ENCODE assay signal across 8 mouse cellular contexts in the genomic region with DNA sequence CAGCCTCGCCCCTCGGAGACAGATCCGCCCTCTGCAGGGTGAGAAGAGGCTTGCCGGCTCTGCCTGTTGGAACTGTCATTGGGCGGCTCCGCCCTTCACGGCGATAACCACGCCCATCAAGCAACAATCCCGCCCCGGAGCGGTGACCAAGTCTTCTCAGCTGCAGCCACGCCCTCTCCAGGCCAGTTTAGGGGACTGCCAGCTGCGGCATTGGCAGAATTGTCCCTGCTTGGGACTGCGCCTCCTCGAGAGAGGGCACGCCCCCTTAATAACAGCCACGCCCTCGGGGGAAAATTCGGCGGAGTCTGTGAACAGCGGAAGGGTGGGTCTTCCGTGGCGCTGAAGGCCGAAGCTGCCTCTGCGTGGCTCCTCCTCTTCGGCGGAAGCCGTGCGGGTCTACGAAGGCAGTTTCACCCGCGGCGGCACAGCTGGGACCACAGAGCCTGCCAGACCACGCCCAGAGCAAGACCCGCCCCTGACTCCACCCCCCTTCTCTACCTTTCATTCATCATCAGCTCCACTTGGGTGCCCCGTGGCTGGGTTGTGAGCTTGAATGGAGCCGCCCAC. TPM values are rescaled to one million over a fixed set of nuclear protein-coding genes. Genes with fewer than 3 reads are reported as not detected.
A peak's percentile ranks its signal among the peaks of the same experiment; 100 is the strongest.
DNase-seq lines count a peak whose midpoint lies in the region; ATAC-seq and TF ChIP-seq lines count a peak whose summit lies in the region.

No protein-coding gene starts in this region.

- peak; percentile 88 for ATAC-seq in frontal cortex, adult (ENCODE audit: low TSS enrichment)
- peak; percentile 96 for ATAC-seq in lung, postnatal 0 days

- no peaks in the 10 kb centered on the region for H3K9me3 ChIP-seq in hindbrain, embryonic 10.5 days
- no peaks in the 10 kb centered on the region for H3K9me3 ChIP-seq in lung, postnatal 0 days (ENCODE audit: low read length)

- H3K4me2 ChIP-seq in lung, postnatal 0 days (replicated peaks; ENCODE audit: low read depth, low read length): peak overlapping the region; percentile 89

- H3K9ac ChIP-seq in lung, postnatal 0 days (replicated peaks; ENCODE audit: low read depth): no peak overlapping the region

- peaks cover 28% of the 10 kb centered on the region for H3K36me3 ChIP-seq in hindbrain, embryonic 10.5 days
- H3K36me3 ChIP-seq in lung, postnatal 0 days (ENCODE audit: insufficient read depth, low read length): no peaks in the 10 kb centered on the region

- peak overlapping the region; percentile 88 for H3K4me3 ChIP-seq in hindbrain, embryonic 10.5 days
- peak overlapping the region; percentile 76 for H3K4me3 ChIP-seq in lung, postnatal 0 days (ENCODE audit: low read depth, low read length)

- peak; percentile 51 for TF ChIP-seq EP300 in lung, postnatal 0 days (IDR thresholded peaks at IDR 0.05)

- peak; percentile 71 for TF ChIP-seq CTCF in lung, postnatal 0 days (IDR thresholded peaks at IDR 0.05)

- H3K27ac ChIP-seq in hindbrain, embryonic 10.5 days: peak overlapping the region; percentile 91
- H3K27ac ChIP-seq in lung, postnatal 0 days (ENCODE audit: low read length): peak overlapping the region; percentile 59

- H3K4me1 ChIP-seq in hindbrain, embryonic 10.5 days (replicated peaks): peaks cover 26% of the 10 kb centered on the region
- peaks cover 4% of the 10 kb centered on the region; the same call in 1 of the 2 replicates for H3K4me1 ChIP-seq in lung, postnatal 0 days (ENCODE audit: insufficient read depth, low read depth, low read length)

- DNase-seq in MN1 (ENCODE audit: low spot score): peak; percentile 100
- DNase-seq in cerebellum, adult 9-10 months: peak; percentile 98
- DNase-seq in hindbrain, embryonic 10.5 days (ENCODE audit: low spot score): peak; percentile 100
- DNase-seq in layer of hippocampus, adult 9-11 months: peak; percentile 99
- DNase-seq in lung, postnatal 0 days (ENCODE audit: low spot score): peak; percentile 100
- peak; percentile 98 for DNase-seq in ovary, postnatal 14 days (ENCODE audit: low spot score)
- peak; percentile 98 for DNase-seq in thymus, postnatal 14 days

- H3K27me3 ChIP-seq in hindbrain, embryonic 10.5 days (ENCODE audit: insufficient read depth, poor library complexity, severe bottlenecking): peaks cover 14% of the 10 kb centered on the region; the same call in 1 of the 2 replicates
- no peaks in the 10 kb centered on the region for H3K27me3 ChIP-seq in lung, postnatal 0 days (replicated peaks; ENCODE audit: insufficient read depth, low read length)

- 0% methylated on average over 38 of the region's 38 CpGs for WGBS in hindbrain, embryonic 10.5 days
- 1% methylated on average over 33 of the region's 38 CpGs for WGBS in lung, postnatal 0 days

RNA-seq across cellular contexts. Expression of gene Limk1, which starts 0.4 kb away (rescaled TPM):
- 8.6 and 16.3 TPM in 2 replicates for polyA plus RNA-seq in hindbrain, embryonic 10.5 days (2016; fragmentation: Nextera tagmentation; extraction: Ambion mirVana)
- 7.2 and 10.2 TPM in 2 replicates for polyA plus RNA-seq in lung, postnatal 0 days (2015; fragmentation: Nextera tagmentation; extraction: Ambion mirVana)

RNA-seq across cellular contexts. Expression of gene Eif4h, which starts 49.5 kb away (rescaled TPM):
- 502 and 539 TPM in 2 replicates for polyA plus RNA-seq in hindbrain, embryonic 10.5 days (2016; fragmentation: Nextera tagmentation; extraction: Ambion mirVana)
- polyA plus RNA-seq in lung, postnatal 0 days (2015; fragmentation: Nextera tagmentation; extraction: Ambion mirVana): 403 and 485 TPM in 2 replicates

RNA-seq across cellular contexts. Expression of gene Eln, which starts 58.3 kb away (rescaled TPM):
- 1.2 and 2.3 TPM in 2 replicates for polyA plus RNA-seq in hindbrain, embryonic 10.5 days (2016; fragmentation: Nextera tagmentation; extraction: Ambion mirVana)
- 1,769 and 1,865 TPM in 2 replicates for polyA plus RNA-seq in lung, postnatal 0 days (2015; fragmentation: Nextera tagmentation; extraction: Ambion mirVana)

Comparison
In these comparisons a context has a peak if more than half of its experiments do, and no peak if none do; other contexts are left out.
1. Peak in every context shown above with its lines: DNase-seq, ATAC-seq, H3K4me3 ChIP-seq and H3K27ac ChIP-seq.
2. RNA of gene Eln, which starts 58.3 kb away (polyA plus RNA-seq): 1,769 to 1,865 TPM in lung, postnatal 0 days; 1.2 to 2.3 TPM in hindbrain, embryonic 10.5 days; every median in the first group is over 100 times any median in the second.